Mouse (Mus musculus) retina, embryonic 14.5 days (tissue): ENCODE data around the gene Mob3b.
"Not testable (repeated sequence)": the region's sequence is repeated elsewhere in the genome, so short reads cannot be mapped to it uniquely, and the experiment has no call there.

Source experiments
- DNase-seq: peaks from one replicate; pipeline ENCODE4 v3.0.0-alpha.2; 2015; ENCODE audit warnings: low spot score

Gene Mob3b

DNA sequence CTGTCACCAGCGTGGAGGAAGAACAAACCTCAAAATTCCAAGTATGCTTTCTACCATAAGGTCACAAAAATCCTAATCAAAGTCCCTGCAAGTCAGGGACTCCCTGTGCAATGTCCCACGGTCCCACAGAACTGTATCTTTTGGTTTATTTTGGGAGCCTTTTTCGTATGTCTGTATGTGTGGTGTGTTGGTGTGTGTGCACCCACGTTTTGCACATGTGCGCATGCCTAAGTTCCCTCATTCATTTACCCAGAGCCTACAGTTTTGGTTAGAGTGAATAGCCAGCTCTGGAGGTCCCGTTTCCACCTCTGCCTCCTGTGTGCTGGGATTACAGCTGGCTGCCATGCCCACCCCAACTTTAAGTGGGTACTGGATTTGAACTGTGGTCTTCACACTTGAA, 189.7 kb downstream of the Mob3b start:
- DNase-seq = no peak

DNA sequence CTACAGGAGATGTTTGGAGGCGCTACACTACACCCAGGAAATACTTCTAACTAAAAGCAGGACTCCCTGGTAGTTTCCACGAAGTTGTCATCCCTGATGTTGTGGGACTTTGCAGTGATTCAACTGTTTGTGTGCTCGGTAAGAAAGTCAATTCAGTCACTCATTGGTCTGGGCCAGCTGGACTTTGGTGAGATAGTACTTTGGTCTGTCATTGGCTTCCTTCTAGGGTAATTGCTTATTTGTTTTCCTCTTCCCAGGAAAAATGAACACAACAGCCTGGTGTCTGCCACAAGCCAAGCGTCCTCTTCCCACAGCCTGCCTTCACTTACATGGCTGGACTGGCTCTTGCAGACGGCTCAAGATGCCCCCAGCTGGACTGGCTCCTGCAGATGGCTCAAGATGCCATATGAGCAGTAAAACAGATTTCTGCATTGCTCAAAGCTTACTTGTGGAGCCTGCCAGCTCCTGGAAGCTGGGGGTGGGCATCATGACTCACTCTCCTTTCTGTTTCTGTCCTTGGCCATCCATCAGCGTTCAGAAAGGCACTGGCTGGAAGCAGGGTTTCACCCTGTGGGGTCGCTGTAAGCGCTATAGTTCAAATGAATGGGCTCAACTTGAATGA, 190.8 kb downstream of the Mob3b start:
- no peak for DNase-seq

DNA sequence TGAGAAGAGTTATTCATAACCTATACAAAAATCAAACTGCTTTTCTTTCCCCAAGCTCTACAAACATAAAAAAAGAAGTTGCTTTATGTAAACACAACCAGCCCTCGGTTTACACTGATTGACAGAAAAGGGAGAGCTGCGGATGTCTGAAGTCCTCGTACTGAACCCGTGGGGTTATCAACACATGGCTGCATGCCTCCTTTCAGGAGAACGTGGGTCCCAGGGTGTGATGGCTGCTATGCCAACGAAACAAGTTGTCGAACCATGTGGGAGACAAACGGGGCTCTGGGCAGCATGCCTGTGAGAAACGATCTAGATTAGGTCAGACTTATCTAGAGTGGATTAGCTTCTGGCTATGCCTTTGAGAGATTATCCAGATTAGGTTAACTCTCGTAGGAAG, 192.4 kb downstream of the Mob3b start:
- no peak for DNase-seq

DNA sequence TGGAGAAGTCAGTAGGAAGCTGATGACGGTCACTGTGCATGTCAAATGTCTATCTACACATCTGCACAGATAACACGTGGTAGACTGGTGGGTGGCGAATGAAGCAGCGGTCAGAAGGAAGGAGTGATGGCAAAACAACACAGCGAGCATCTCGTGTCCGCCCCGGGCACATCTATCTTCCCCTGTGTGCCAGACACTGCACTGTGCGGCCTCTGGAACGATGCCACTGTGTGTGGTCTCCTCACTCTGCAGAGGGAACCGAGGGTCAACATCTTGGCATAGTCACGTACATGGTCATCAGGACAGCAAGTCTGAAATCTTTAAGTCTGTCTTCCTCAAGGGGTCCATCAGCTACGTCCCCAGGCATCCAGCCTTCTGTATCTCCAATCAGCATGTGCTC, 193.3 kb downstream of the Mob3b start:
- DNase-seq = no peak

DNA sequence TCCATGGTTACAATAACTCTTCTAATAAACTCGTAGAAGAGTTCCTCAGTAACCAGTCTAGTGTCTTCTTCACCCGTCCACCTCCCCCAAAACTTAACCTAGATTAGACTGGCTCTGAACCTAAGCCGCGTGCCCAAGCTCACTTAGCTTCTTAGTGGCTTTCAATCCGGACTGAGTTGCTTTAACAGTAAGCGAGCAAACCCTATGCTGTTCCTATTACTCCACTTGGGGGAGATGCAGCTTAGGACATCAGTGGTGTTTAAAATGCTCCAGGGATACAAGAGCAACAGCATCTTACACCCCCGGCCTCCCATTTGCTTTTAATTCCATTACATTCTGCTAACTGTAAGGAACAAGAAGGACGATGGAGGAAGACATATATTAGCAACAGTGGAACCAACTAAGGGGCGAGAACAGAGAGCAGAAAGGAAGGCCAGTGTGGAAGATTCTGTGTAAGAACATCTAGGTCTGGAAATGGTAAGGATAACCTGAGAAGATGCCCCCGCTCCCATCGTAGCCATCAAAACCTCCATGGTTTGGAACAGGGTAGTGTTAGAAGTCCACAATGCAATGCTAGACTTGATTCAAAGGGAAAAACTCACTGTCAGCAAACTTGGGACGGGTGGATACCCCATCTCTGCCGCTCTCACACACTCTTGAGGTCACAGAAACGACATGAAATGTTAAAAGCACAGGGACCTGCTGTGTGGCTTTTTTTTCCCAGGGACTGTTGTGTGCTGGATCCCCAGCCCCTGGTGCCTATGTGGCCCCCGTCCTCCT, 196.3 kb downstream of the Mob3b start:
- DNase-seq = peak; percentile 22

DNA sequence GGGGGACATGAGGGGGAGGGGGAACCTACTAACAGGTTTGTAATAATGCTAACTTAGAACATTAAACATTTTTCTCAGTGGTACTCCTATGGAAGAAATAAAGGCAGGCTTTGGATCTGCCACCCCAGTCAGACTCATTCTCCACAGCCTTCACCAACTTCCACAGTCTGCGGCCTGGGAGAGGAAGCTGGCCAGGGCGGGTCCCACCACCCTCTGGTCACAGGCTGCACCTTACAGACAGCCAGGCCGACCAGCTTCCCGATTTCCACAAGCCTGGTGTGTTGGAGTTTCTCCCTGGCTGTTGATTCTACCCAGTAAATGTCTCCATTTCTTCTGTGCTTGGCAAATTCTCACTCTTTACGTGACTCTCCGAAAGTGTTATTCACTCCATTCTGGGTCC, 197.8 kb downstream of the Mob3b start:
- no peak for DNase-seq

DNA sequence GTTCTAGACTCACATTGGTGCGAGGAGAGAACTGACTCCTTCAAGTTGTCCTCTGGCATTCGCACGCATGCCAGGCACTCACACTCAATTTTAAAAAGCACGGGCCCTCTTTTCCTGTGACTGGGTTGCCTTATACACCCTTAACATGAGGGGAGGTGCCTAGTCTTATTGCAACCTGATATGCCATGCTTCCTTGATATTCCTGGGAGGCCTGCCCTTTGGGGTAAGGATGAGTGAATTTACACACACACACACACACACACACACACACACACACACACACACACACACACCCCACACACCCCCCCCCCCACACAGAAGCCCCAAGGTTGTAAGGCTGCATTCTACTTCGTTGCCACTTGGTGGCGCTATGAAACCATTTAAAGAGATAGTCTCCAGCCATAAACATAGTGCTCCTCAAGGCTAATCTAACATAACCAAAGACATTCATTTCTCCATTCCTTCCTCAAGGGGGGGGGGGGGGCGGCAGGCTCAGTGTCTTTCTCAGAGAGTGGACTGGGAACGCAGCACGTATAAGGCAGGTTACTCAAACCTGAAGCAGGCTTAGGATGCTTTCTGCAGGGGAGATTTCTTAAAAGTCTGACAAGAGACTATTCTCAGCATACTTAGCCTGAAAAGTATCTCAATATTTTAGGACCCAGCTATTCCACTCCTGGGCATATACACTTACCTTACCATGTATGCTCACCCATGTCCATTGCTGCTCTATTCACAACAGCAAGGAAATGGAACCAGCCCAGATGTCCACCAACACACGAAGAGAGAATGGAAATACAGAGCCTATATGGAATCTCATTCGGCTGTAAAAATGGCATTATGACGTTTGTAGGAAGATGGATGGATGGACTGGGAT, 198.9 kb downstream of the Mob3b start:
- DNase-seq = peak; percentile 79

DNA sequence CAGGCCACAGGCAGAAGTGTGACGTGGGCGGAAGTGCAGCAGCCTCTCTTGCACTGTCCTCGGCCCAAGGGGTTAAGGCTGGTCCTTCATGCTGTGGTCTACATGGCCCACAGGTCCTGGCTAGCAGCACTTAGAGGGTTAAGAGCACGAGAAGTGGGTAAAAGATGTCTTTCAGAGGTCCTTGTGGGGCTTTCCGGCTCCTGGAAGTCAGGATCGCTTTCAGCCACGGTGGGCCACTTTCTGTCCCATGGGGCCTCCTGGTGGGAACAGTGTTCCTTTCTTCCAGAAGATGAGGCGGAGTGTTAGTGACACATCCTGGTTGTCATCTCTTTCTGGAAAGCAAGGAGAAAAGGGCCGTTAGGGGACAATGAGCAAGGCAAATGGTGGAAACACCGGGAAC, 203.6 kb downstream of the Mob3b start:
- no peak for DNase-seq

DNA sequence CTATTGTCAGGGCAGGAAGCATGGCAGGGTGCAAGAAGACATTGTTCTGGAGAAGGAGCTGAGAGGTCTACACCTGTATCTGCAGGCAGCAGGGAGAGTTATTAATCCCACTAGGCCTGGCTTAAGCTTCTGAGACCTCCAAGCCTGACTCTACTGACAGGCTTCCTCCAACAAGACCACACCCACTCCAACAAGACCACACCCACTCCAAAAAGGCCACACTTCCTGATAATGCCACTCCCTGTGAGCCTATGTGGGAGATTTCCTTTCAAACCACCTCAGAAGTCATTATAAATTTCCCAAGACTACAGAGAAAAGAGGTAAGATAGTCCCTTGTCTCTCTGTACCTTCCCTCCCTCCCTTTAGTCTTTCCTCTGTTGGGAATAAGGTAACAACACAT, 210.1 kb downstream of the Mob3b start:
- no peak for DNase-seq

DNA sequence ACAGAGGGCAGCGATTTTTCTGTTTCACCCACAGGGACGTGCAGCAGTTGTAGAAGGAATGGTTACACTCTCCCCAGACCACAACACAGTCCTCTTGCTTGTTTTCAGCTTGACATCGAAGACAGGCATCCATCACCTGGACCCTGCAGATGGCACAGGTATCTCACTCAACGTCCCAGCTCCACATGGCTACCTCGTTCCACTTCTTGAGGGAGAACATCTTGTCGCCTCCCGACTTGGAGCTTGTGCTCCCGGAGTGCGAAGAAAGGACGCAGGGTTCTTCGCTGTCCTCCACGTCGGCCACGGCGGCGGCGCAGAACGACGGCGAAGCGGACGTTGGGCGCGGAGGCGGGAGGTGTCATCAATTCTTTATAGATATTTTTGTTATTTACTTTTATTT, 216.2 kb downstream of the Mob3b start:
- no peak for DNase-seq

DNA sequence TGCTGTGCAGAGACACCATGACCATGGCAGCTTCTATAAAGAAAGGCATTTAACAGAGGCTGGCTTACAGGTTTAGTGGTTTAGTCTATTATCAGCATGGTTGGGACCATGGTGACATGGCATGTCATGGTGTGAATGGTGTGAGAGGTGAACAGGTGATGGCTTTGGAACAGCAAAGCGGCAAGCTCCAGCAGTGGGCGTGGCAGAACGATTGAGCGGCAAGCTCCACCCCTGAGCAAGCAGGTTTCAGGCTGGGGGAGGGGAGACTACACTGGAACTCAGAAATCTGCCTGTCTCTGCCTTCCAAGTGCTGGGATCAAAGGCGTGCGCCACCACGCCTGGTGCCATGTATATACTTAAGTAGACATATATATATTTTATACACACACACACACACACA, 228.9 kb downstream of the Mob3b start:
- not testable (repeated sequence) for DNase-seq

DNA sequence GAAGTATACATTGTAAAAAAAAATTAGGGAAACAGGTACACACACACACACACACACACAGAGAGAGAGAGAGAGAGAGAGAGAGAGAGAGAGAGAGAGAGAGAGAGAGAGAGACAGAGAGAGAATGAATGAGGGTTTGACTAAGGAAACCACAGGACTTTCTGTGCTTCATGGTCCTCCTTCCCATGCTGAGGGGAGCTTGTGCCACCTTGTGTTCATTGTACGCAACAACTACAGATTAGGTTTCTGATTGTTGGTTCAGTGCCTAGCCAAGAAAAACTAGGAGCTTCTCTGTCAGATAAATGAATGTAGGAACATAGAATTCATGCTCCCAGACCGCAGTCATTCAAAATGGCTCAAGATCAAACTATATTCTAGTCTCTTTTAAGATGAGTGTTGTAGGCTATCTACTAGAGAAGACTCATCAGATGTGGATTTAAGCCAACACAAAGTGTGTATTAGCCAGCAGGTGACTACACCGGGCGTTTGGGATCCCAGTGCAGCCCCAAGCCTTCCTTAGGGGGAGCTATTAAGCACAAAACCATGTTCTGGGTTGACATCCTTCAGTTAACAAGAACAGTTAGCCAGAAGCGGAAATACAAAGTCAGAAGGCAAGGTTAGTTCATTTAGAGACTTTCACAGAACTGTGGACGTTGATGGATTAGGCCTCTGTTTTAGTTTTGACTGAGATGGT, 235.0 kb downstream of the Mob3b start:
- peak; percentile 81 for DNase-seq

DNA sequence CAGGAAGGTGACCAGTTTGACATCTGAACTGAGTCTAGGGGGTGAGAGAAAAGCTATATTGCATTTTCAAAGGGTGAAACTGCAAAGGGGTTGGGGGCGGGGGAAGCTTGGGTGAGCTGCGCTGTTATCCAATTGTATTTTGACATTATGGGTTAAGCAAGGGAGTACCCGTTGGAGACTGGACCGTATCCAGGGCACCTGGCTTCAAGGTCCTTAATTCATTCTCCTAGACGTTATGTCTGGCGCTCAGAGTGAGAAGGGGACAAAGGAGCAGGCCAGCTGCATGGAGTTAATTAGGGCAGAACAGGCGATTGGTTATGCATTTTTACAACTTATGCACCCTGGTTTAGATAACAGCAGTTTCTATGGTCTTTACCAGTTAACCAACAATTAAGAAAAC, 239.9 kb downstream of the Mob3b start:
- DNase-seq = no peak

DNA sequence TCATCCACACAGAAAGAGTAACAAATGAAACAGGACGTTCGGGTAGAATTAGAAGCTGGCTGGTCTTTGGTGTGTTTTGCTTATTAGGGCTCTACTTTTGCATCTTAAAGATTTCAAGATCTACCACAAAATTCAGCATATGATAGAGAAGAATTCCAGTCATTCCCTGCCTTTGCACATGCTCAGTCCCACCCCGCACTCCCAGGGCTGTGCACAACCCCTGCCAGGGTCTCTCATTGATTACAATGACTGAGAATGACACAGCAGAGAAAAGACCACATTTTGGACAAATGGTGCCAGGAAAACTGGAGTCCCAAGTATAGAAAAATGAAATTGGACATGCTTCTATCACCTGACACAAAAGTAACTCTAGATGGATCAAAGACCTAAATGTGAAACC, 245.1 kb downstream of the Mob3b start:
- no peak for DNase-seq

DNA sequence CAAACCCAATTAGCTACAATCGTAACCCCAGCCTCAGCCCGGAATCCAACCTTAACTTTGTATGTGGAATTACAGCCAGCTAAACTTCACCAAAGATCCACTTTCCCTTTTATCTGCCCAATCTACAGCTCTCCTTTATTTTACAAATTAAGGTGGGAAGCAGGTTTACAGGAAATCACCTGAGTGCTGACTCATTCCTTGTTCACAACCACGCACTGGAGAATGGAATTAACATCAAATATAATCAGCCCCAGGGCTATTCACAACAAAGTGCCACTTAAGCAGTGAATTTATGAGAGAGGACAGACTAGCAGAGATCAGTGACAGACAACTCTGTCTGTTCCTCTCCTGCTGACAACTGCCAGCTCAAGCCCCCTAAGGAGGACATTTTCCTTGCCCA, 245.9 kb downstream of the Mob3b start:
- DNase-seq = no peak

DNA sequence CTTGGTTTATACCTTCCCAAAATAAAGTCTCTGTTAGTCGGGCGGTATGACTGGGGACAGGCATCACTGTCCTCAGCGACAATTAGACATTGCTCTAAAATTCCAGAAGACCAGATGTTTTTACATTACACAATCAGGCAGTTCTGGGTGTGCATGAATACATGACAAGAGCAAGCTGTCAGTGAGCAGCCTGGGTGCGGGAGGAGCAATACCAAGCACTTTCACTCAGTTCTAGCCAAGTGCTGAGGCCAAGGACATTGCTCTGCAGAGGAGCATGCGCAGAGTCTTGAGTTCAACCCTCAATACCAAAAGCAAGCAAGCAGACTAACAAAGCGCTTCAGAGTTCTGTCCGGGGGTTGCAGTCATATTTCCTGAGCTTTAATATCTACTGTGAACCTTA, 249.2 kb downstream of the Mob3b start:
- no peak for DNase-seq

DNA sequence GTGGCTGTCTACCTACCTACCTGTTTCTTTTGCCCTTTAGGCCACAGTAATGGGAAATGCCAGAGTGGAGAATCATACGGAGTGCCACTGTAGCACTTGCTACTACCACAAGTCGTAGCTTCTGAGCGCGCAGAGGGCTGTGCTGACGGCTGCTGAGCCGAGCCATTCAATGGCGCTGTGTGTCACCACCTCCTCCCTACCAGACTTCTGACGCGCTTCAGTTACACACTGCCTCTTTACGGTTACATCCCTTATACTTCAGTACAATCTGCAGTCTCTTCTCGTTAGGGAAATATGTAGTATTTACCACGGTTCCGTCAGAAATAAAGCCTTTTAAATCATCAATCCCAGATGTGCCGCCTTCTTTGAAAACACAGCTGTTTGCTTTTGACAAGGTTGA, 250.3 kb downstream of the Mob3b start:
- no peak for DNase-seq

DNA sequence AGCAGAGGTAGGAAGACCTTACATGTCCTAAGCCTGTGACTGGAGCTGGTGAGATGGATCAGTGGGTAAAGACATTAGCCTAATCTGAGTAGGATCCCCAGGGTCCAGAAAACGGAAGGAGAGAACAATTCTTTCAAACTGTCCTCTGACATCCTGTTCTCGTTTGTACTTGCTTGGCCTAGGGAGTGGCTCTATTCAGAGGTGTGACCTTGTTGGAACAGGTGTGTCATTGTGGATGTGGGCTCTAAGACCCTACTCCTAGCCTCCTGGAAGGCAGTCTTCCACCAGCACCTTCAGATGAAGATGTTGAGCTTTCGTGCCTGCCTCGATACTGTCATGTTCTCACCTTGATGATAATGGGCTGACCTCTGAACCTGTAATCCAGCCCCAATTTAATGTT, 251.1 kb downstream of the Mob3b start:
- no peak for DNase-seq

DNA sequence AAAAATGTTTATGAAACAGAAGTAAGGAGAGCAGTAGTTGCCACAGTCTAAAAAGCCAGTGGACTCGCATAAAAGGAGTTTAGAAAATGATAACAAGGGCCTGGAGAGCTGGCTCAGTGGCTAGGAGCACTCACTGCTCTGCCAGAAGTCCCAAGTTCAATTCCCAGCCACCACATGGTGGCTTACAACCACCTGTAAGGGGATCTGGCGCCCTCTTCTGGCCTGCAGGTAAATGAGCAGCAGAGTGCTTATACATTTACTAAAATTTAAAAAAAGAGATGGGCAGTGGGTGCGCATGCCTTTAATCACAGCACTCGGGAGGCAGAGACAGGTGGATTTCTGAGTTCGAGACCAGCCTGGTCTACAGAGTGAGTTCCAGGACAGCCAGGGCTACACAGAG, 251.9 kb downstream of the Mob3b start:
- DNase-seq = no peak

DNA sequence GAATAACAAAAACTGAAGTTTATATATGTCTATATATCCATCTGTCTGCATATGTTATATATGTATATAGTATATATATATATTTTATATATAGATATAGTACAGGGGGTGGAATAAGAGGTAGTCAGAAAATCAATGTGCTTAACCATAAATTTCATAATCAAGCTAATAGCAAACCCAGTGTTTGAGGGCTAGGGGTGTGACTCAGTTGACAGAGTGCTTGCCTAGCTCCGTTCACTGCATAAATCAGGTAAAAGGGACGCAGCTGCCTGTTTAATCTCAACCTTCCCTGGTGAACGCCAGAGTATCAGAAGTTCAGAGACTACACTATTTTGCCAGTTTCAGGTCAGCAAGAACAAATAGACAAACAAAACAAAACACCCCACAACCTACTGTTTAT, 255.7 kb downstream of the Mob3b start:
- DNase-seq = not testable (repeated sequence)

DNA sequence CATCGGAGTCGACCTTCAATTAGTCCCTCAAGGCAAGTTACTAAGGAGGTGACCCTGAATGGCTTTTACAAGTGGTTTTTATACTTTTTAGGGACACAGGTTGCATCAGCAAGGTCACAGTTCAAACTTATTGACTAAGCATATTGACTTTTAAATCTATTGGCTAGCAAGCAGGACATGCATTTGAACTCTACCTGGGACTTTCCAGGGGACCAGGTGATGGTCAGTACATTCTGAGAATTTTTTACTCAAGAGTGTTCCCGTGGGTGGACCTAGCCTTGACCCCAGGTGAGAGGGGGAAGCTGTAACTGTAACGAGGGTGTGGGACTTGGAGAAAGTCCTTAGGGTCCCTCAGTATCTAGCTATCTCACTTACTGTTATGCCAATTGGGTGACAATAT, 256.1 kb downstream of the Mob3b start:
- DNase-seq = no peak

DNA sequence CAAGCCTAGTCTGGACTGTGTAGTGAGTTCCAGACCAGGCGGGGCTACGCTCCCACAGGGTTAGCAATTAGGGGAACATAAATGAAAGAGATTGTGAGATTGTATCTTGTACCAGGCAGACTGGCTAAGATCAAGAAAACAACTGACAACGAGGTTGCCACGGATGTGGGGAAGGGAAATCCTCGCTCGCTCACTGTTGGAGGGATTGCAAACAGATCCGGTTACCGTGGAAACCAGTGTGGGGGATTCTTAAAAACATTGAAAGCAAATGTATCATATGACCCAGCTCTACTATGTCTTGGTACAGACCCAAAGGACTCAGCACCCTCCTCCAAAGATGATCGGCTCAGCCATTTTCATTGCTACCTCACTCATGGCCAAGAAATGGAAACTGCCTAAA, 257.1 kb downstream of the Mob3b start:
- no peak for DNase-seq
